Mouse (Mus musculus) spleen, adult 2 months (tissue): ENCODE results near the gene Pam. TPM values are rescaled to one million over a fixed set of nuclear protein-coding genes. Genes with fewer than 3 reads are reported as not detected.
"Not testable (repeated sequence)": the region's sequence is repeated elsewhere in the genome, so short reads cannot be mapped to it uniquely, and the experiment has no call there.

ENCODE experiments used
- DNase-seq, 2 experiments: peaks; one replicate each; pipeline versions ENCODE4 v3.0.0 to v3.0.0-alpha.2; 2012 to 2021; ENCODE audit warnings: low spot score in 2 of 2, low read depth in 1 of 2
- H3K27ac ChIP-seq: fragments of 200-500 bp; 2 replicates; pipeline ENCODE4 v1.5.1; 2012; ENCODE audit warnings: low read length, inconsistent platforms; ENCODE audit not compliant: insufficient read depth
- H3K27me3 ChIP-seq: fragments of 200-500 bp; 2 replicates; pipeline ENCODE4 v1.6.1; 2012; ENCODE audit warnings: mild to moderate bottlenecking, moderate library complexity, low read length, inconsistent platforms; ENCODE audit not compliant: control insufficient read depth, insufficient read depth
- H3K36me3 ChIP-seq: fragments of 200-500 bp; 2 replicates; pipeline ENCODE4 v1.6.1; 2012; ENCODE audit warnings: mild to moderate bottlenecking, low read length, inconsistent platforms; ENCODE audit not compliant: control insufficient read depth, insufficient read depth
- H3K4me1 ChIP-seq: fragments of 200-500 bp; 2 replicates; pipeline ENCODE4 v1.6.1; 2011; ENCODE audit warnings: inconsistent platforms; ENCODE audit not compliant: control insufficient read depth, insufficient read depth, insufficient read length
- H3K4me3 ChIP-seq: fragments of 200-500 bp; 2 replicates; pipeline ENCODE4 v1.5.1; 2011; ENCODE audit warnings: mild to moderate bottlenecking, inconsistent platforms; ENCODE audit not compliant: insufficient read depth, insufficient read length; ENCODE audit errors: extremely low read depth
- CTCF ChIP-seq: fragments of 200-500 bp; IDR thresholded peaks from 2 replicates; pipeline ENCODE4 v1.5.1; 2011; ENCODE audit warnings: mild to moderate bottlenecking, inconsistent platforms; ENCODE audit not compliant: insufficient read depth, insufficient read length, insufficient replicate concordance; ENCODE audit errors: extremely low read depth
- POLR2A ChIP-seq: fragments of 200-500 bp; IDR thresholded peaks from 2 replicates; pipeline ENCODE4 v1.6.1; 2011; ENCODE audit warnings: low read depth, low read length, inconsistent platforms
- WGBS: fragments of 180-500 bp; shearing (Covaris S2); methylation state at CpG from one replicate; pipeline ENCODE4 v1.1.7; 2018; 5-methylcytosine and 5-hydroxymethylcytosine counted together
- polyA plus RNA-seq: library from polyadenylated mRNA; depleted of rRNA; stranded (reverse); fragments of >200 nt; gene quantifications from 2 replicates; pipeline ENCODE4 v1.2.3, GENCODE M21; 2012

Pam gene
- polyA plus RNA-seq, 1 experiment, result 22.8 TPM

DNA sequence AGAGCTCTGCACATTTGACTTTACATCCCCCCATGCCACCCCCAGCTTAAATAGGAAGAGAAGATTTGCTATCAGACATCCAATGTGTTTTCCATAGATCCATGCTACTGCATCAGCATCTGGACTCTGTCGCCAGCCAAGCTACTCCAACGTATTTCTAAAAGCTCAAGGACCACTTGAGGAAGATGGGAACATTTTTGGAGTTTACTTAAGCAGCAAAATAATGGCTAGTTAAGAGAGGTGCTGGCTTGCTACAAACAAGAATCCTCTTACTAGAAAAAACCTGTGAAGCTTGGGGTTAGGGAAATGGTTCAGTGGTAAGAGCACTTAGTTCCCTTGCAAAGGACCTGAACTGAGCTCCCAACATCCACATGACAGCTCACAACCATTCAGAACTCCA, 96.0 kb downstream of the Pam start:
- WGBS, result 86% methylated on average over 2 of the region's 2 CpGs
- DNase-seq, result no peak
- TF ChIP-seq POLR2A (no peak), CTCF (no peak)

DNA sequence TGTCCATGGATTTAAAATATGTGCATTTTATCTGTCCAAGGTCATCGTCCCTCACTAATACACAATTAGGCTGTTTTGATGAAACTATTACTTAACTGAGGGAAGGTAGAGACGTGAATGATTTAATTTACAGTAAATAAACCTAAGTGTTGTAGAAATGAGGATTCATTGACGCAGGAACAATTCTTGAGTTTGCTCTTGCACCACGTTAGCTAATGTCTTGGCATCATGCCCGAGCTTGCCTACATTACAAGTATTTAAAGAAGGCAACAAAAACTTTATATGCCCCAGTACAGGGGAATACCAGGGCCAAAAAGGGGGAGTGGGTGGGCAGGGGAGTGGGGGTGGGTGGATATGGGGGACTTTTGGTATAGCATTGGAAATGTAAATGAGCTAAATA, 96.5 kb downstream of the Pam start:
- not testable (repeated sequence) for H3K4me1 ChIP-seq, H3K27ac ChIP-seq, H3K4me3 ChIP-seq, H3K27me3 ChIP-seq, H3K36me3 ChIP-seq, DNase-seq
- 89% methylated on average over 5 of the region's 5 CpGs for WGBS

More for the DNA sequence above, 96.0 kb downstream of the Pam start:
- Histone ChIP-seq H3K4me1 (no peaks in the 10 kb centered on the region), H3K27ac (no peak overlapping the region), H3K36me3 (no peaks in the 10 kb centered on the region), H3K27me3 (no peaks in the 10 kb centered on the region), H3K4me3 (no peak overlapping the region)

DNA sequence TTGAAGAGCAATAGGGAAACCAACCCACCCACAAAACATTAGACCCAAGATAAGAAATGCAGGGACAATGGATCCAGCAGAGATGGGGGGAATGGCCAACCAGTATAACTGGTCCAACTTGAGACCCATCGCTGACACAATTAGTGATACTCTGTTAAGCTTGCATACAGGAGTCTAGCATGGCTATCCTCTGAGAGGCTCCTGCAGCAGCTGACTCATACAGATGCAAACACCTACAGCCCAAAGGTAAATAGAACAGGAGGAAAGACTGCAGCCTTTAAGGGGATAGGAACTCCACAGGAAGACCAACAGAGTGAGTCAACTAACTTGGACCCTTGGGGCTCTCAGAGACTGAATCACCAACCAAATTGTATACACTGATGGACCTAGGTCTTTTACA, 98.4 kb downstream of the Pam start:
- TF ChIP-seq POLR2A (no peak), CTCF (no peak)
- Histone ChIP-seq H3K27me3 (no peaks in the 10 kb centered on the region), H3K27ac (no peak overlapping the region), H3K4me3 (no peak overlapping the region), H3K36me3 (no peaks in the 10 kb centered on the region), H3K4me1 (no peaks in the 10 kb centered on the region)
- WGBS, result 95% methylated on average over 1 of the region's 1 CpGs
- DNase-seq, result no peak

DNA sequence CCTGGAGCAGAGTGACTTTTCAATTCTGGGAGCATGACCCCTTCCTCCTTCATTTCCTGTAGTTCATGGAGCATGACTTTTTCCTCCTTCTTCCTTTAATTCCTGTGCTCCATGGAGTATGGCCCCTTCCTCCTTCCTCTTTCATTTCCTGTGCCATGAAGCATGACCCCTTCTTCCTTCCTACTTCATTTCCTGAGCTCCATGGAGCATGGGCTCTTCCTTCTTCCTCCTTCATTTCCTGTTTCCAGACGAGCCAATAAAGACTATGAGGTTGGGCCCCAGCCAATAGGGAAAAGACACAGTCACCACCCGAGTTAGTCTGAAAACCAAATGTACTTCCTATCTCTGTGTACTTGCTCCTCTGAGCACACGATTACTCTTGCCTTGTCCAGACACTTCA, 103.5 kb downstream of the Pam start:
- Histone ChIP-seq H3K4me3 (no peak overlapping the region), H3K4me1 (no peaks in the 10 kb centered on the region), H3K36me3 (no peaks in the 10 kb centered on the region), H3K27ac (no peak overlapping the region), H3K27me3 (no peaks in the 10 kb centered on the region)
- WGBS, result 56% methylated on average over 3 of the region's 3 CpGs
- no peak for DNase-seq
- TF ChIP-seq CTCF, result no peak
- TF ChIP-seq POLR2A, result no peak

DNA sequence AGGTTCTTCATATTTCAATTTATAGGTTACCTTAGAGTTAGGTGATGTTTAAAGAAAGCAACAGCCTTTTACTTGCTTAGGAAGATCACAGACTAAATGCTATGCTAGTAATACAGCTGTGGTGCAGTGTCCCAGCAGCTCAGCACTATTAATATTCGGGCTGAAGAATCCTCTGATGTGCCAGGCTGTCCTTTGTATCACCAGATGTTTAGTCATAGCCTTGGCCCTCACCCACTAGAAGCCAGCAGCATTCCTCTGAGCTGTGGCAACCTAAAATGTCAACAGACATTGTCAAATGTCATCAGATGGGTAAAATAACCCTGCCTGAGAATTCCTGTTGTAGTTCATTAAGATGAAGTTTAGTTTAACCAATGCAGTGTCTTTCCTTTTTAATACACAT, 112.3 kb downstream of the Pam start:
- TF ChIP-seq CTCF (no peak), POLR2A (no peak)
- H3K4me1 ChIP-seq, result no peaks in the 10 kb centered on the region
- H3K27ac ChIP-seq, result no peak overlapping the region
- no peak overlapping the region for H3K4me3 ChIP-seq
- DNase-seq, result no peak
- 83% methylated on average over 1 of the region's 1 CpGs for WGBS
- no peaks in the 10 kb centered on the region for H3K36me3 ChIP-seq
- no peaks in the 10 kb centered on the region for H3K27me3 ChIP-seq

DNA sequence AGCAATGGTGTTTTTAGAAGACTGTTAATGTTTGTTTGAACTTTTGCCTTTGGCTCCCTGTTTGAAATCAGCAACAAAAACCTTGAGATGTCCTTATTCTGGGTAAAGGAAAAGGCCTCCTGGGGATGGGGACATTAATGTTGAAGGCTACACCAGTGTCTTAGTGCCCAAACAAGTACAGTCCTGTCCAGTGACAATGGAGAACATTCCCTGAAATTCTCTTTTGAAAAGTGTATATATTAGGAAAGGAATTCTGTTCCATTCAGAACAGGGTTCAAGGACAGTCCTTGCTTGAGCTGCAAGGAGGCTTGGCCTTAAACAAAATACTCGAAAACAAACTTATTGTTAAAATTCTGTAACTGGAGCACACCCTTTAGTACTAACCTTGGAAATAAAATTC, 116.0 kb downstream of the Pam start:
- DNase-seq, result no peak
- TF ChIP-seq CTCF (no peak), POLR2A (no peak)
- no peaks in the 10 kb centered on the region for H3K27me3 ChIP-seq
- no peaks in the 10 kb centered on the region for H3K4me1 ChIP-seq
- H3K36me3 ChIP-seq, result no peaks in the 10 kb centered on the region
- no peak overlapping the region for H3K27ac ChIP-seq
- 81% methylated on average over 1 of the region's 1 CpGs for WGBS
- no peak overlapping the region for H3K4me3 ChIP-seq

DNA sequence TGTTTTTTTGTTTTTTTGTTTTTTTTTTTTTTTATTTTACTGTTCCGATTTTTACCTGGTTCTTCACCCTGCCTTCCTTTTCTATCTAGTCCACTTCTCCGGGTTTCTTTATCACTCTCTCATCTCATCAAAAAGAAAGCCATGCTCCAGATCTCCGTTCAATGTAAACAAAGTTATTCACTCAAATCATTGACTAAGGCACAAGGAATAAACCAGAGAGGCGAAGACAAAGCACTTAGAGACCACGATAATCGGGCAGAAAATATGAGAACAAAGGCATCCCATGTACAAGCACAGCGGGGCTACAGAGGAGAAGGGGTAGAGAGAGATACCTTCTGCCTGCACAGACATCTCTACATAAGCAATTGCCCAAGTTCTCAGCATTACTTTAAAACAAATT, 117.9 kb downstream of the Pam start:
- H3K27ac ChIP-seq, result no peak overlapping the region
- H3K27me3 ChIP-seq, result no peaks in the 10 kb centered on the region
- no peaks in the 10 kb centered on the region for H3K36me3 ChIP-seq
- no peak for DNase-seq
- 62% methylated on average over 7 of the region's 7 CpGs for WGBS
- no peaks in the 10 kb centered on the region for H3K4me1 ChIP-seq
- no peak overlapping the region for H3K4me3 ChIP-seq
- TF ChIP-seq CTCF (no peak), POLR2A (no peak)
